Comparison of ENCODE assay signal across 8 mouse cellular contexts in genomic region chr17:28224615-28225014, GRCm38 (mm10). TPM values are rescaled to one million over a fixed set of nuclear protein-coding genes. Genes with fewer than 3 reads are reported as not detected.
DNase-seq lines count a peak whose midpoint lies in the region; ATAC-seq lines count a peak whose summit lies in the region.
"Had no signal": no experiment of that assay in that cellular context is flagged by ENCODE, and none has a peak within 500 bp of the region (broad histone marks: within the 10 kb centered on the region; RNA-seq: fewer than 3 reads in every experiment).

No protein-coding gene starts in this region.

- 0 out of 2 replicates have a peak overlapping the region, but pooled peaks have one; percentile 91 for H3K27ac ChIP-seq in hindbrain, embryonic 13.5 days
- H3K27ac ChIP-seq in hindbrain, embryonic 11.5 days (ENCODE audit: low read depth, low read length): no peak overlapping the region
- H3K27ac ChIP-seq in midbrain, embryonic 15.5 days: peak overlapping the region; percentile 87; the same call in 1 of the 2 replicates
- H3K27ac ChIP-seq in midbrain, embryonic 14.5 days (replicated peaks; ENCODE audit: low read depth, low read length): no peak overlapping the region
- peak overlapping the region; percentile 91 for H3K27ac ChIP-seq in stomach, embryonic 15.5 days

- 89% methylated on average over 10 of the region's 10 CpGs for WGBS in hindbrain, embryonic 13.5 days
- WGBS in hindbrain, embryonic 11.5 days: 89% methylated on average over 10 of the region's 10 CpGs
- WGBS in midbrain, embryonic 15.5 days: 90% methylated on average over 10 of the region's 10 CpGs
- WGBS in midbrain, embryonic 14.5 days: 89% methylated on average over 10 of the region's 10 CpGs
- 77% methylated on average over 10 of the region's 10 CpGs for WGBS in stomach, embryonic 15.5 days

- H3K4me1 ChIP-seq in hindbrain, embryonic 13.5 days (replicated peaks): peaks cover 22% of the 10 kb centered on the region
- H3K4me1 ChIP-seq in hindbrain, embryonic 11.5 days (replicated peaks; ENCODE audit: control insufficient read depth, insufficient read depth, low read length): no peaks in the 10 kb centered on the region; the same call in 1 of the 2 replicates
- peaks cover 18% of the 10 kb centered on the region for H3K4me1 ChIP-seq in midbrain, embryonic 15.5 days
- peaks cover 8% of the 10 kb centered on the region; the same call in 1 of the 2 replicates for H3K4me1 ChIP-seq in midbrain, embryonic 14.5 days (ENCODE audit: control insufficient read depth, insufficient read depth, low read length)
- peaks cover 20% of the 10 kb centered on the region; the same call in 1 of the 2 replicates for H3K4me1 ChIP-seq in stomach, embryonic 15.5 days

- no peak for ATAC-seq in hindbrain, embryonic 13.5 days (ENCODE audit: low FRiP score)
- ATAC-seq in hindbrain, embryonic 11.5 days (ENCODE audit: low FRiP score): no peak
- ATAC-seq in midbrain, embryonic 15.5 days (replicated peaks): no peak
- ATAC-seq in midbrain, embryonic 14.5 days (ENCODE audit: low FRiP score, low TSS enrichment): no peak
- ATAC-seq in stomach, embryonic 15.5 days (ENCODE audit: insufficient read depth, low FRiP score, low read depth): no peak
- no peak for ATAC-seq in CD4-positive, CD25-positive, alpha-beta regulatory T cell, adult 4 months

- H3K4me3 ChIP-seq in hindbrain, embryonic 13.5 days: 0 out of 2 replicates have a peak overlapping the region, but pooled peaks have one; percentile 56
- H3K4me3 ChIP-seq in hindbrain, embryonic 11.5 days (ENCODE audit: low read depth, low read length): no peak overlapping the region
- no peak overlapping the region for H3K4me3 ChIP-seq in midbrain, embryonic 15.5 days
- H3K4me3 ChIP-seq in midbrain, embryonic 14.5 days (replicated peaks; ENCODE audit: low read depth, low read length): no peak overlapping the region
- no peak overlapping the region for H3K4me3 ChIP-seq in stomach, embryonic 15.5 days (replicated peaks)

- no peaks in the 10 kb centered on the region for H3K9me3 ChIP-seq in hindbrain, embryonic 13.5 days
- H3K9me3 ChIP-seq in hindbrain, embryonic 11.5 days (ENCODE audit: control insufficient read depth, low read length): no peaks in the 10 kb centered on the region
- H3K9me3 ChIP-seq in midbrain, embryonic 15.5 days: no peaks in the 10 kb centered on the region
- no peaks in the 10 kb centered on the region for H3K9me3 ChIP-seq in midbrain, embryonic 14.5 days (ENCODE audit: control insufficient read depth, low read length)
- H3K9me3 ChIP-seq in stomach, embryonic 15.5 days: no peaks in the 10 kb centered on the region
- H3K9me3 ChIP-seq: lung, embryonic 15.5 days had no signal

- DNase-seq in hindbrain, embryonic 11.5 days (ENCODE audit: low spot score): no peak
- no peak for DNase-seq in midbrain, embryonic 14.5 days
- DNase-seq in induced T-regulatory cell, adult 2 months (ENCODE audit: low read depth): peak; percentile 36

- H3K36me3 ChIP-seq in hindbrain, embryonic 13.5 days: no peaks in the 10 kb centered on the region
- H3K36me3 ChIP-seq in hindbrain, embryonic 11.5 days (ENCODE audit: control insufficient read depth, insufficient read depth, low read length): no peaks in the 10 kb centered on the region
- H3K36me3 ChIP-seq in midbrain, embryonic 15.5 days (replicated peaks): no peaks in the 10 kb centered on the region
- no peaks in the 10 kb centered on the region for H3K36me3 ChIP-seq in midbrain, embryonic 14.5 days (ENCODE audit: control insufficient read depth, insufficient read depth, low read length)
- H3K36me3 ChIP-seq in stomach, embryonic 15.5 days: peaks cover 5% of the 10 kb centered on the region; the same call in 1 of the 2 replicates
- H3K36me3 ChIP-seq: lung, embryonic 15.5 days had no signal

- no peaks in the 10 kb centered on the region for H3K27me3 ChIP-seq in hindbrain, embryonic 13.5 days
- no peaks in the 10 kb centered on the region for H3K27me3 ChIP-seq in hindbrain, embryonic 11.5 days (ENCODE audit: control insufficient read depth, insufficient read depth, low read length)
- H3K27me3 ChIP-seq in midbrain, embryonic 15.5 days (replicated peaks): no peaks in the 10 kb centered on the region
- H3K27me3 ChIP-seq in midbrain, embryonic 14.5 days (ENCODE audit: control insufficient read depth, insufficient read depth, low read length): no peaks in the 10 kb centered on the region
- H3K27me3 ChIP-seq in stomach, embryonic 15.5 days (replicated peaks): no peaks in the 10 kb centered on the region
- H3K27me3 ChIP-seq: lung, embryonic 15.5 days had no signal

- H3K4me2 ChIP-seq in hindbrain, embryonic 13.5 days: no peak overlapping the region
- no peak overlapping the region for H3K4me2 ChIP-seq in hindbrain, embryonic 11.5 days (replicated peaks; ENCODE audit: low read depth, low read length)
- H3K4me2 ChIP-seq in midbrain, embryonic 15.5 days: no peak overlapping the region; the same call in 1 of the 2 replicates
- H3K4me2 ChIP-seq in midbrain, embryonic 14.5 days (ENCODE audit: low read length): no peak overlapping the region
- H3K4me2 ChIP-seq in stomach, embryonic 15.5 days: no peak overlapping the region

- no peak overlapping the region for H3K9ac ChIP-seq in hindbrain, embryonic 13.5 days
- H3K9ac ChIP-seq in hindbrain, embryonic 11.5 days (ENCODE audit: low read depth, low read length): no peak overlapping the region
- no peak overlapping the region for H3K9ac ChIP-seq in midbrain, embryonic 15.5 days
- H3K9ac ChIP-seq in midbrain, embryonic 14.5 days (replicated peaks; ENCODE audit: low read length): no peak overlapping the region
- H3K9ac ChIP-seq in stomach, embryonic 15.5 days: no peak overlapping the region

RNA-seq across cellular contexts. Expression of gene Ppard, which starts 7.9 kb away (rescaled TPM):
- 1.5 and 2.1 TPM in 2 replicates for polyA plus RNA-seq in hindbrain, embryonic 13.5 days (2015; fragmentation: Nextera tagmentation; extraction: Ambion mirVana)
- polyA plus RNA-seq in hindbrain, embryonic 11.5 days (2014; fragmentation: Nextera tagmentation; extraction: Ambion mirVana): 1.7 and 3.5 TPM in 2 replicates
- polyA plus RNA-seq in midbrain, embryonic 15.5 days (2015; fragmentation: Nextera tagmentation; extraction: Ambion mirVana): 1.8 TPM in 2 replicates
- 1.2 and 1.5 TPM in 2 replicates for polyA plus RNA-seq in midbrain, embryonic 14.5 days (2014; fragmentation: Nextera tagmentation; extraction: Ambion mirVana)
- polyA plus RNA-seq in stomach, embryonic 15.5 days (2015; fragmentation: Nextera tagmentation; extraction: Ambion mirVana): 3.3 and 4.6 TPM in 2 replicates
- 1 to 10 TPM; 2.6 to 4.6 TPM for polyA plus RNA-seq in CD4-positive, CD25-positive, alpha-beta regulatory T cell, adult 4 months (2017; shearing (Covaris generic))

RNA-seq across cellular contexts. Expression of gene Def6, which starts 17.0 kb away (rescaled TPM):
- 5.8 and 6.6 TPM in 2 replicates for polyA plus RNA-seq in hindbrain, embryonic 13.5 days (2015; fragmentation: Nextera tagmentation; extraction: Ambion mirVana)
- 1.8 and 2.9 TPM in 2 replicates for polyA plus RNA-seq in hindbrain, embryonic 11.5 days (2014; fragmentation: Nextera tagmentation; extraction: Ambion mirVana)
- polyA plus RNA-seq in midbrain, embryonic 15.5 days (2015; fragmentation: Nextera tagmentation; extraction: Ambion mirVana): 5.3 and 7.3 TPM in 2 replicates
- polyA plus RNA-seq in midbrain, embryonic 14.5 days (2014; fragmentation: Nextera tagmentation; extraction: Ambion mirVana): 3.2 and 3.5 TPM in 2 replicates
- polyA plus RNA-seq in stomach, embryonic 15.5 days (2015; fragmentation: Nextera tagmentation; extraction: Ambion mirVana): 9.6 and 10.0 TPM in 2 replicates
- 10 to 100 TPM; 30.3 to 34.6 TPM for polyA plus RNA-seq in CD4-positive, CD25-positive, alpha-beta regulatory T cell, adult 4 months (2017; shearing (Covaris generic))

RNA-seq across cellular contexts. Expression of gene Zfp523, which starts 47.7 kb away (rescaled TPM):
- polyA plus RNA-seq in hindbrain, embryonic 13.5 days (2015; fragmentation: Nextera tagmentation; extraction: Ambion mirVana): 40.2 and 41.6 TPM in 2 replicates
- 27.6 and 29.5 TPM in 2 replicates for polyA plus RNA-seq in hindbrain, embryonic 11.5 days (2014; fragmentation: Nextera tagmentation; extraction: Ambion mirVana)
- polyA plus RNA-seq in midbrain, embryonic 15.5 days (2015; fragmentation: Nextera tagmentation; extraction: Ambion mirVana): 53.4 and 55.0 TPM in 2 replicates
- polyA plus RNA-seq in midbrain, embryonic 14.5 days (2014; fragmentation: Nextera tagmentation; extraction: Ambion mirVana): 41.8 and 51.9 TPM in 2 replicates
- polyA plus RNA-seq in stomach, embryonic 15.5 days (2015; fragmentation: Nextera tagmentation; extraction: Ambion mirVana): 28.1 and 36.2 TPM in 2 replicates
- 1 to 10 TPM; 2.9 to 5.5 TPM for polyA plus RNA-seq in CD4-positive, CD25-positive, alpha-beta regulatory T cell, adult 4 months (2017; shearing (Covaris generic))

Comparison
In these comparisons a context has a peak if more than half of its experiments do, and no peak if none do; other contexts are left out.
1. H3K27ac ChIP-seq: peak in hindbrain, embryonic 13.5 days (single experiment), midbrain, embryonic 15.5 days (single experiment) and stomach, embryonic 15.5 days (single experiment); none in hindbrain, embryonic 11.5 days (single experiment) and midbrain, embryonic 14.5 days (single experiment).